8 mouse cellular contexts compared by ENCODE assay signal in the genomic region with DNA sequence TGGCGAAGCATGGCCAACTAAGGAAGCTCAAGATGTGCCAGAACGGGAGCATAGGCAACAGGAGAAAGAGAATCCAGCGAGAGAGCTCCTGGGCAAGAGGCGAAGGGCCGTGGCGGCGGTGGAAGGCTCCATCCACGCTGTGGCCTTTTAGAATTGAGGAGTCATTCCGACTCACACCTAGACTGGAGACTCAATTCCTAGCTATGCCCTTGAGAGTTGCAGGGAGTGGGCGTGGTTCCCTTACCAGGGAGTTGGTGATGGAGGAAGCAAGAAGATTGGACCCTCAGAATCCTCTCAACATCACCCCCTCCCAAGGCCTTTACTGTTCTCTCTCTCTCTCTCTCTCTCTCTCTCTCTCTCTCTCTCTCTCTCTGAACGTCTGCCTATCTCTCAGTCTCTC. TPM values are rescaled to one million over a fixed set of nuclear protein-coding genes. Genes with fewer than 3 reads are reported as not detected.
DNase-seq lines count a peak whose midpoint lies in the region; ATAC-seq and TF ChIP-seq lines count a peak whose summit lies in the region.

No protein-coding gene starts in this region.

- no peak overlapping the region for H3K27ac ChIP-seq in spleen, adult 2 months (ENCODE audit: insufficient read depth, low read length)
- peak overlapping the region; percentile 76; the same call in 1 of the 2 replicates for H3K27ac ChIP-seq in hindbrain, embryonic 12.5 days
- H3K27ac ChIP-seq in midbrain, embryonic 13.5 days: peak overlapping the region; percentile 84

- peak overlapping the region; percentile 88; the same call in 1 of the 2 replicates for H3K4me3 ChIP-seq in spleen, adult 2 months (ENCODE audit: extremely low read depth, insufficient read depth, insufficient read length)
- H3K4me3 ChIP-seq in hindbrain, embryonic 12.5 days: peak overlapping the region; percentile 87
- H3K4me3 ChIP-seq in midbrain, embryonic 13.5 days (replicated peaks): peak overlapping the region; percentile 91

- H3K9ac ChIP-seq in hindbrain, embryonic 12.5 days: peak overlapping the region; percentile 89
- H3K9ac ChIP-seq in midbrain, embryonic 13.5 days (replicated peaks): peak overlapping the region; percentile 88

- DNase-seq in adrenal gland, postnatal 14 days: peak; percentile 52
- no peak for DNase-seq in adrenal gland, postnatal 25 days
- peak in 1 of 2 experiments; percentile 11 for DNase-seq in spleen, adult 2 months (ENCODE audit: low read depth in 1 of 2, low spot score in 2 of 2)
- no peak for DNase-seq in spleen, adult 18-20 months
- DNase-seq in urinary bladder, postnatal 25 days (ENCODE audit: low spot score): no peak
- DNase-seq in spleen, adult 12 weeks (ENCODE audit: low spot score): no peak

- ATAC-seq in hindbrain, embryonic 12.5 days (ENCODE audit: low FRiP score): no peak
- no peak for ATAC-seq in midbrain, embryonic 13.5 days

- 5% methylated on average over 11 of the region's 11 CpGs for WGBS in spleen, adult 2 months
- 10% methylated on average over 11 of the region's 11 CpGs for WGBS in hindbrain, embryonic 12.5 days
- 6% methylated on average over 11 of the region's 11 CpGs for WGBS in midbrain, embryonic 13.5 days

- peaks cover 1% of the 10 kb centered on the region for H3K36me3 ChIP-seq in spleen, adult 2 months (ENCODE audit: control insufficient read depth, insufficient read depth, low read length)
- peaks cover 31% of the 10 kb centered on the region for H3K36me3 ChIP-seq in hindbrain, embryonic 12.5 days
- H3K36me3 ChIP-seq in midbrain, embryonic 13.5 days: peaks cover 33% of the 10 kb centered on the region

- TF ChIP-seq CTCF in spleen, adult 2 months (IDR thresholded peaks at IDR 0.05; ENCODE audit: extremely low read depth, insufficient read depth, insufficient read length, insufficient replicate concordance): no peak

- no peak for TF ChIP-seq POLR2A in spleen, adult 2 months (IDR thresholded peaks at IDR 0.05; ENCODE audit: low read depth, low read length)

- H3K4me1 ChIP-seq in spleen, adult 2 months (ENCODE audit: control insufficient read depth, insufficient read depth, insufficient read length): peaks cover 5% of the 10 kb centered on the region; the same call in 1 of the 2 replicates
- peaks cover 19% of the 10 kb centered on the region for H3K4me1 ChIP-seq in hindbrain, embryonic 12.5 days
- H3K4me1 ChIP-seq in midbrain, embryonic 13.5 days (replicated peaks): peaks cover 28% of the 10 kb centered on the region

- no peaks in the 10 kb centered on the region for H3K9me3 ChIP-seq in hindbrain, embryonic 12.5 days (replicated peaks)
- H3K9me3 ChIP-seq in midbrain, embryonic 13.5 days: no peaks in the 10 kb centered on the region

- H3K4me2 ChIP-seq in hindbrain, embryonic 12.5 days (replicated peaks): peak overlapping the region; percentile 81
- H3K4me2 ChIP-seq in midbrain, embryonic 13.5 days (replicated peaks): peak overlapping the region; percentile 98

- H3K27me3 ChIP-seq in spleen, adult 2 months (ENCODE audit: control insufficient read depth, insufficient read depth, low read length): no peaks in the 10 kb centered on the region
- peaks cover 11% of the 10 kb centered on the region; the same call in 1 of the 2 replicates for H3K27me3 ChIP-seq in hindbrain, embryonic 12.5 days
- H3K27me3 ChIP-seq in midbrain, embryonic 13.5 days: no peaks in the 10 kb centered on the region

RNA-seq across cellular contexts. Expression of gene Katnb1, which starts 0.7 kb away (rescaled TPM):
- 8.3 and 12.0 TPM in 2 replicates for total RNA-seq in adrenal gland, postnatal 14 days (2021)
- 13.2 and 14.1 TPM in 2 replicates for total RNA-seq in adrenal gland, postnatal 25 days (2021)
- polyA plus RNA-seq in spleen, adult 2 months (2012; rRNA removed): 13.2 and 17.7 TPM in 2 replicates
- 36.2 and 39.4 TPM in 2 replicates for polyA plus RNA-seq in hindbrain, embryonic 12.5 days (2016; fragmentation: Nextera tagmentation; extraction: Ambion mirVana)
- 38.8 and 39.7 TPM in 2 replicates for polyA plus RNA-seq in midbrain, embryonic 13.5 days (2015; fragmentation: Nextera tagmentation; extraction: Ambion mirVana)

RNA-seq across cellular contexts. Expression of gene Drc7, which starts 26.7 kb away (rescaled TPM):
- total RNA-seq in adrenal gland, postnatal 14 days (2021): not detected in 2 replicates
- total RNA-seq in adrenal gland, postnatal 25 days (2021): not detected in 2 replicates
- 0.12 and 0.13 TPM in 2 replicates for polyA plus RNA-seq in spleen, adult 2 months (2012; rRNA removed)
- polyA plus RNA-seq in hindbrain, embryonic 12.5 days (2016; fragmentation: Nextera tagmentation; extraction: Ambion mirVana): 1.3 and 2.3 TPM in 2 replicates
- polyA plus RNA-seq in midbrain, embryonic 13.5 days (2015; fragmentation: Nextera tagmentation; extraction: Ambion mirVana): 0.24 and 0.58 TPM in 2 replicates
